Mouse (Mus musculus) megakaryocyte, embryonic 14.5 days (primary cell): ENCODE results near the gene Igsf8.

Source experiments
- FLI1 ChIP-seq: IDR thresholded peaks from 2 replicates; pipeline ENCODE4 v1.6.1; 2012; ENCODE audit warnings: low read length, inconsistent platforms, mixed read lengths
- GATA1 ChIP-seq: IDR thresholded peaks from 3 replicates; pipeline ENCODE4 v1.6.1; 2012; ENCODE audit warnings: mixed read lengths, low read length, inconsistent platforms, borderline replicate concordance

DNA sequence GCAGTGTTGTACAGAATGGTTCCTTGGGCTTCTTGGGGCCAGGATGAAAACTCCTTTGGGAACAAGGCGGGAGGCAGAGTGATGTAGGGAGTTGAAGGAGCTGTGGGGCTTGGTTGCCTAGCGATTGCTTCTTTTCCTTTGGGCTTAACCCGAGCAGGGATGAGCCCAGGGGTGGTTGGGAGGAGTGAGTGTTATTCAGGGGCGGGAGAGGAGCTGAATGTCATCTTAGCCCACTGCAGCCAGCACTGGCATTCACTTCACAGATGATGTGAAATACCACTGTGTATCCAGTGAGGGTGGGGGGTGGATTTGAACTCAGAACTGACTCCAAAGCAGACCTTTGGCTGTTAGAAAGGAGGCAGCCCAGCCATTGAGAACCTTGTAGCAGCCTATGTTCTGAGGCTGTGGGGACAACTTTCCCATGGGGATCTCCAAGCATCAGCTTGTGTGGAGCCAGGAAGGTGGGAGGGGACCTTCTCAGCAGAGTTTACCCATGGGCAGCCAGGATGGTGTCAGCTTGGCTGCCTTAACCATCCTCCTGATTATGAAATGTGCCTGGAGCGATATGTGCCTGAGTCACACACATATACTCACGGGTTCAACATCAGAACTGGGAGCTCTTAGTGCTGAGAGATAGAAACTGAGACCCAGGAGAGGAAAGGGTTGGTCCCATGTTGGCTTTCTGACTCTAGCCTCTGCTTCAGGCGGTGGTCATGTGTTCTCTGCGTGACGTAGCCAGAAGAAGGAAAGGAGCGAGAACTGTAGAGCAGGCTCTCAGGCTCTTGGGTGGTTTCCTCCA lies 52.4 kb downstream of the Igsf8 start:
- no peak for TF ChIP-seq GATA1
- TF ChIP-seq FLI1: no peak
